Mouse (Mus musculus) megakaryocyte, embryonic 14.5 days (primary cell): ENCODE data around the gene Rhbdd2.

ENCODE experiments used
- FLI1 ChIP-seq: IDR thresholded peaks from 2 replicates; pipeline ENCODE4 v1.6.1; 2012; ENCODE audit warnings: low read length, inconsistent platforms, mixed read lengths
- GATA1 ChIP-seq: IDR thresholded peaks from 3 replicates; pipeline ENCODE4 v1.6.1; 2012; ENCODE audit warnings: mixed read lengths, low read length, inconsistent platforms, borderline replicate concordance

DNA sequence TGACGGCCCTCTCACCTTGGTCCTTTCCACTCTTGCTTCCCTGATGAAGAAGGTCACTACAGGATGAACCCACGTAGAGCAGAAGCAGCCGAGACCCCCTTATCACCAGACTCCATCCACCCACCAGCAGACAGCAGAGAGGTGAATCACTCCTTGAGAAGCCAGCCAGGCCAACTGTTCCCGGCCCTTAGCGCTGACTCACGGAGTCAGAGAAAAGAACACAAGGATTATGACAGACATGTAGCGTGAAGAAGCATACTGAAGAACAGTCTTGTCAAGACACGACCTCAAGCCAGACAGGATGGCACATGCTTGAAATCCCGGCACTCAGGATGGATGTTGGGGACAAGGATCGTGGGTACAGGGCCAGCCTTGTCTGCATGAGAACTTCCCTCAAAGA lies 10.7 kb upstream of the Rhbdd2 start:
- TF ChIP-seq GATA1 = no peak
- no peak for TF ChIP-seq FLI1
